Mouse (Mus musculus) heart, postnatal 0 days (tissue): ENCODE results near the gene Lrp5.

ENCODE experiments used
- CTCF ChIP-seq: IDR thresholded peaks from 2 replicates; pipeline ENCODE4 v1.5.1; 2016; ENCODE audit warnings: antibody characterized with exemption, control low read depth, low read depth
- EP300 ChIP-seq: IDR thresholded peaks from 2 replicates; pipeline ENCODE4 v1.6.1; 2016; ENCODE audit warnings: antibody characterized with exemption, low read depth

DNA sequence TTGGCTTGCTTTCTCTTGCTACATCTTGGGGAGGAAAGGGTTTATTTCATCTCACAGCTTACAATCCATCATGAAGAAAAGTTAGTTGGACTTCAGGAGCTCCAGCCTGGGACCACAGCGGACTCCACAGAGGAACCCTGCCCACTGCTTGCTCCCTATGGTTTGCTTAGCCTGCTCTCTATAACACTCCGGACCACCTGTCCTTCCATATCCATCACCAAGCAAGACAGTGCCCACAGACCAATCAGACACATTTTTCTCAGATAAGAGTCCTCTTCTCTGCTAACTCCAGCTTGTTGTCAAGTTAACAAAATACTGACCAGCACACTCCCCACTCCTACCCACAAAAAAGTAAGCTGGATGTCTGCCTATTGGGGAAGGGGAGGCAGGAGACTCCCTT is 8.1 kb upstream of the Lrp5 start:
- TF ChIP-seq EP300, result no peak
- no peak for TF ChIP-seq CTCF
